Mouse (Mus musculus): ENCODE data around the gene Fgb. TPM values are rescaled to one million over a fixed set of nuclear protein-coding genes. Genes with fewer than 3 reads are reported as not detected.

Fgb gene
- total RNA-seq, 1 experiment from 2014 or later = 242 TPM

- no peak for DNase-seq
These were observed 22.0 kb downstream of the Fgb start for GRCm38 (mm10) chr3:83027546-83028251.

GRCm38 (mm10) chr3:83025475-83026301 is 24.0 kb downstream of the Fgb start, which contains the start of gene Fga:
Fga (plus strand) TSS chr3:83026076.
- DNase-seq = no peak

- no peak for DNase-seq
These were observed 24.6 kb downstream of the Fgb start for GRCm38 (mm10) chr3:83025036-83025435.

GRCm38 (mm10) chr3:83021176-83021575 is 28.5 kb downstream of the Fgb start:
- DNase-seq = no peak

GRCm38 (mm10) chr3:83020387-83020786 is 29.3 kb downstream of the Fgb start:
- DNase-seq = no peak

GRCm38 (mm10) chr3:83016236-83016635 is 33.4 kb downstream of the Fgb start:
- no peak for DNase-seq

- no peak for DNase-seq
These were observed 35.7 kb downstream of the Fgb start for GRCm38 (mm10) chr3:83013951-83014350.

- no peak for DNase-seq
These were observed 37.0 kb downstream of the Fgb start for GRCm38 (mm10) chr3:83012636-83013035.

GRCm38 (mm10) chr3:83011565-83011964 is 38.1 kb downstream of the Fgb start:
- DNase-seq = no peak

GRCm38 (mm10) chr3:83011136-83011535 is 38.5 kb downstream of the Fgb start:
- no peak for DNase-seq

- no peak for DNase-seq
These were observed 39.4 kb downstream of the Fgb start for GRCm38 (mm10) chr3:83010291-83010690.

GRCm38 (mm10) chr3:83007557-83007956 is 42.1 kb downstream of the Fgb start, which contains the start of gene Fgg:
Fgg (plus strand) TSS chr3:83007724.
- DNase-seq = no peak

- DNase-seq = no peak
These were observed 44.9 kb downstream of the Fgb start for GRCm38 (mm10) chr3:83004801-83005200.

GRCm38 (mm10) chr3:83003068-83003467 is 46.6 kb downstream of the Fgb start:
- no peak for DNase-seq

- peak; percentile 28 for DNase-seq
These were observed 47.5 kb downstream of the Fgb start for GRCm38 (mm10) chr3:83002191-83002590.

GRCm38 (mm10) chr3:82999995-83000394 is 49.7 kb downstream of the Fgb start:
- no peak for DNase-seq

GRCm38 (mm10) chr3:82998772-82999463 is 50.7 kb downstream of the Fgb start:
- peak; percentile 36 for DNase-seq

GRCm38 (mm10) chr3:82996656-82997055 is 53.0 kb downstream of the Fgb start:
- no peak for DNase-seq

GRCm38 (mm10) chr3:82995368-82995767 is 54.3 kb downstream of the Fgb start:
- peak; percentile 87 for DNase-seq

GRCm38 (mm10) chr3:82992956-82993355 is 56.7 kb downstream of the Fgb start:
- no peak for DNase-seq

GRCm38 (mm10) chr3:82991963-82992362 is 57.7 kb downstream of the Fgb start:
- no peak for DNase-seq
